Mouse (Mus musculus) kidney, embryonic 15.5 days (tissue): ENCODE data around the gene Fryl. TPM values are rescaled to one million over a fixed set of nuclear protein-coding genes. Genes with fewer than 3 reads are reported as not detected.

Experiments
- ATAC-seq: fragments of 200-750 bp; cut with Nextera tagmentation; replicated peaks from 2 replicates; pipeline ENCODE4 v1.8.0; 2017; ENCODE audit warnings: moderate TSS enrichment; ENCODE audit not compliant: low FRiP score
- H3K27ac ChIP-seq: fragments of 300-500 bp; sonication (generic); 2 replicates; pipeline ENCODE4 v1.5.1; 2015; ENCODE audit warnings: mild to moderate bottlenecking, inconsistent platforms
- H3K27me3 ChIP-seq: fragments of 300-500 bp; sonication (generic); 2 replicates; pipeline ENCODE4 v1.6.1; 2015; ENCODE audit warnings: inconsistent platforms
- H3K36me3 ChIP-seq: fragments of 300-500 bp; sonication (generic); 2 replicates; pipeline ENCODE4 v1.6.1; 2015; ENCODE audit warnings: inconsistent platforms
- H3K4me1 ChIP-seq: fragments of 300-500 bp; sonication (generic); 2 replicates; pipeline ENCODE4 v1.6.1; 2015; ENCODE audit warnings: inconsistent platforms
- H3K4me2 ChIP-seq: fragments of 300-500 bp; sonication (generic); 2 replicates; pipeline ENCODE4 v1.6.1; 2015; ENCODE audit warnings: moderate library complexity, mild to moderate bottlenecking, inconsistent platforms
- H3K4me3 ChIP-seq: fragments of 300-500 bp; sonication (generic); replicated peaks from 2 replicates; pipeline ENCODE4 v1.5.1; 2015; ENCODE audit warnings: mild to moderate bottlenecking, inconsistent platforms
- H3K9ac ChIP-seq: fragments of 300-500 bp; sonication (generic); 2 replicates; pipeline ENCODE4 v1.6.1; 2015; ENCODE audit warnings: mild to moderate bottlenecking, inconsistent platforms
- H3K9me3 ChIP-seq: fragments of 300-500 bp; sonication (generic); replicated peaks from 2 replicates; pipeline ENCODE4 v1.6.1; 2016; ENCODE audit warnings: inconsistent platforms
- WGBS: fragments of 180-500 bp; shearing (Covaris S2); methylation state at CpG from one replicate; pipeline ENCODE4 v1.1.7; 2015; ENCODE audit warnings: mixed read lengths; 5-methylcytosine and 5-hydroxymethylcytosine counted together
- polyA plus RNA-seq: library from polyadenylated mRNA; unstranded; fragments of >200 nt; fragmentation: Nextera tagmentation; extraction: Ambion mirVana; gene quantifications from 2 replicates; pipeline ENCODE4 v1.2.1, GENCODE M21; 2015

The Fryl gene
- 34.4 and 34.8 TPM in 2 replicates for polyA plus RNA-seq

GRCm38 (mm10) chr5:73256352-73257065, at the start of gene Fryl:
Gene Fryl (minus strand): TSS chr5:73256619.
- Histone ChIP-seq H3K4me1 (peaks cover 24% of the 10 kb centered on the region), H3K4me3 (peak within 1 kb of the TSS; percentile 98), H3K9ac (peak within 1 kb of the TSS; percentile 95), H3K36me3 (no peaks in the 10 kb centered on the region), H3K4me2 (peak within 1 kb of the TSS; percentile 70), H3K9me3 (no peaks in the 10 kb centered on the region), H3K27ac (peak within 1 kb of the TSS; percentile 98), H3K27me3 (no peaks in the 10 kb centered on the region)
- WGBS: under 1% methylated on average over 44 of the region's 44 CpGs
- peak; percentile 99 for ATAC-seq

- no peak overlapping the region for H3K4me2 ChIP-seq
- 81% methylated on average over 12 of the region's 12 CpGs for WGBS
- peaks cover 84% of the 10 kb centered on the region for H3K36me3 ChIP-seq
- H3K27me3 ChIP-seq: no peaks in the 10 kb centered on the region
- H3K27ac ChIP-seq: no peak overlapping the region
- no peak overlapping the region for H3K4me3 ChIP-seq
- H3K9me3 ChIP-seq: no peaks in the 10 kb centered on the region
- no peak overlapping the region for H3K9ac ChIP-seq
- ATAC-seq: no peak
- H3K4me1 ChIP-seq: no peaks in the 10 kb centered on the region
These were observed 48.1 kb upstream of the Fryl start for GRCm38 (mm10) chr5:73304507-73304906.

- WGBS: 88% methylated on average over 7 of the region's 7 CpGs
- H3K36me3 ChIP-seq: peaks cover 77% of the 10 kb centered on the region
- no peak overlapping the region for H3K27ac ChIP-seq
- H3K4me1 ChIP-seq: no peaks in the 10 kb centered on the region
- no peak overlapping the region for H3K4me3 ChIP-seq
- no peak overlapping the region for H3K4me2 ChIP-seq
- no peak for ATAC-seq
- no peak overlapping the region for H3K9ac ChIP-seq
- H3K27me3 ChIP-seq: no peaks in the 10 kb centered on the region
- H3K9me3 ChIP-seq: no peaks in the 10 kb centered on the region
These were observed 45.3 kb upstream of the Fryl start for GRCm38 (mm10) chr5:73301601-73302307.

- Histone ChIP-seq H3K9ac (no peak overlapping the region), H3K4me3 (no peak overlapping the region), H3K9me3 (no peaks in the 10 kb centered on the region), H3K27me3 (no peaks in the 10 kb centered on the region), H3K36me3 (peaks cover 51% of the 10 kb centered on the region), H3K27ac (no peak overlapping the region), H3K4me2 (no peak overlapping the region), H3K4me1 (peaks cover 18% of the 10 kb centered on the region)
- no peak for ATAC-seq
- WGBS: 97% methylated on average over 4 of the region's 4 CpGs
These were observed 39.5 kb upstream of the Fryl start for GRCm38 (mm10) chr5:73295916-73296315.

GRCm38 (mm10) chr5:73295016-73295415, 38.6 kb upstream of the Fryl start:
- no peak overlapping the region for H3K4me2 ChIP-seq
- H3K9ac ChIP-seq: no peak overlapping the region
- no peak overlapping the region for H3K4me3 ChIP-seq
- ATAC-seq: no peak
- H3K36me3 ChIP-seq: peaks cover 42% of the 10 kb centered on the region
- peaks cover 18% of the 10 kb centered on the region for H3K4me1 ChIP-seq
- no peaks in the 10 kb centered on the region for H3K27me3 ChIP-seq
- no peaks in the 10 kb centered on the region for H3K9me3 ChIP-seq
- WGBS: 95% methylated on average over 7 of the region's 7 CpGs
- no peak overlapping the region for H3K27ac ChIP-seq

- WGBS: 10% methylated on average over 8 of the region's 8 CpGs
- peak overlapping the region; percentile 96 for H3K27ac ChIP-seq
These were observed 37.0 kb upstream of the Fryl start for GRCm38 (mm10) chr5:73293458-73293827.

GRCm38 (mm10) chr5:73292502-73293457, 36.4 kb upstream of the Fryl start, which contains the start of gene Ociad1:
Gene Ociad1 (plus strand): TSS chr5:73292784.
- H3K4me3 ChIP-seq: peak within 1 kb of the TSS; percentile 87
- H3K4me2 ChIP-seq: peak within 1 kb of the TSS; percentile 59
- no peaks in the 10 kb centered on the region for H3K27me3 ChIP-seq
- peak; percentile 99 for ATAC-seq
- peaks cover 18% of the 10 kb centered on the region for H3K4me1 ChIP-seq
- under 1% methylated on average over 58 of the region's 58 CpGs for WGBS
- no peaks in the 10 kb centered on the region for H3K9me3 ChIP-seq
- peaks cover 25% of the 10 kb centered on the region for H3K36me3 ChIP-seq
- H3K9ac ChIP-seq: peak within 1 kb of the TSS; percentile 90
- H3K27ac ChIP-seq: peak within 1 kb of the TSS; percentile 96

More at GRCm38 (mm10) chr5:73293458-73293827, 37.0 kb upstream of the Fryl start:
- Histone ChIP-seq H3K9me3 (no peaks in the 10 kb centered on the region), H3K4me1 (peaks cover 18% of the 10 kb centered on the region), H3K9ac (peak overlapping the region; percentile 90), H3K4me2 (peak overlapping the region; percentile 59), H3K27me3 (no peaks in the 10 kb centered on the region), H3K36me3 (peaks cover 31% of the 10 kb centered on the region), H3K4me3 (peak overlapping the region; percentile 87)
- ATAC-seq: no peak

- WGBS: 75% methylated on average over 2 of the region's 2 CpGs
- Histone ChIP-seq H3K27ac (no peak overlapping the region), H3K27me3 (no peaks in the 10 kb centered on the region), H3K9ac (no peak overlapping the region), H3K4me1 (peaks cover 10% of the 10 kb centered on the region), H3K4me3 (no peak overlapping the region), H3K36me3 (peaks cover 4% of the 10 kb centered on the region), H3K4me2 (no peak overlapping the region), H3K9me3 (no peaks in the 10 kb centered on the region)
- ATAC-seq: no peak
These were observed 33.5 kb upstream of the Fryl start for GRCm38 (mm10) chr5:73289900-73290299.

- 71% methylated on average over 5 of the region's 5 CpGs for WGBS
- Histone ChIP-seq H3K27ac (no peak overlapping the region), H3K9ac (no peak overlapping the region), H3K36me3 (no peaks in the 10 kb centered on the region), H3K27me3 (no peaks in the 10 kb centered on the region), H3K9me3 (no peaks in the 10 kb centered on the region), H3K4me2 (no peak overlapping the region), H3K4me1 (no peaks in the 10 kb centered on the region), H3K4me3 (no peak overlapping the region)
- ATAC-seq: no peak
These were observed 30.2 kb upstream of the Fryl start for GRCm38 (mm10) chr5:73286603-73287002.

GRCm38 (mm10) chr5:73285470-73285978, 29.1 kb upstream of the Fryl start:
- H3K9me3 ChIP-seq: no peaks in the 10 kb centered on the region
- H3K4me2 ChIP-seq: no peak overlapping the region
- H3K27me3 ChIP-seq: no peaks in the 10 kb centered on the region
- H3K27ac ChIP-seq: no peak overlapping the region
- no peak overlapping the region for H3K9ac ChIP-seq
- 83% methylated on average over 3 of the region's 3 CpGs for WGBS
- ATAC-seq: no peak
- no peaks in the 10 kb centered on the region for H3K36me3 ChIP-seq
- peaks cover under 1% of the 10 kb centered on the region; the same call in 1 of the 2 replicates for H3K4me1 ChIP-seq
- no peak overlapping the region for H3K4me3 ChIP-seq

- Histone ChIP-seq H3K9me3 (no peaks in the 10 kb centered on the region), H3K4me2 (no peak overlapping the region), H3K9ac (no peak overlapping the region), H3K36me3 (no peaks in the 10 kb centered on the region), H3K4me3 (no peak overlapping the region), H3K27ac (no peak overlapping the region), H3K4me1 (peaks cover 13% of the 10 kb centered on the region), H3K27me3 (no peaks in the 10 kb centered on the region)
- ATAC-seq: no peak
These were observed 27.6 kb upstream of the Fryl start for GRCm38 (mm10) chr5:73284046-73284445.
